Mouse (Mus musculus): ENCODE data around the gene Pim3.

- TF ChIP-seq ZC3H11A (IDR thresholded peaks at IDR 0.05; ENCODE audit: borderline replicate concordance, low read depth, low read length) = no peak
- TF ChIP-seq HCFC1 (IDR thresholded peaks at IDR 0.05; ENCODE audit: borderline replicate concordance, insufficient read depth, low read length) = no peak
- no peak for TF ChIP-seq CHD2 (IDR thresholded peaks at IDR 0.05; ENCODE audit: low read depth, low read length)
These were observed 12.1 kb downstream of the Pim3 start for GRCm38 (mm10) chr15:88874061-88874460.

All from ES-E14 (cell line).